Mouse (Mus musculus): ENCODE data around the gene Prkce. TPM values are rescaled to one million over a fixed set of nuclear protein-coding genes. Genes with fewer than 3 reads are reported as not detected.

Prkce gene
- polyA plus RNA-seq, 1 experiment, result 1.9 TPM

DNA sequence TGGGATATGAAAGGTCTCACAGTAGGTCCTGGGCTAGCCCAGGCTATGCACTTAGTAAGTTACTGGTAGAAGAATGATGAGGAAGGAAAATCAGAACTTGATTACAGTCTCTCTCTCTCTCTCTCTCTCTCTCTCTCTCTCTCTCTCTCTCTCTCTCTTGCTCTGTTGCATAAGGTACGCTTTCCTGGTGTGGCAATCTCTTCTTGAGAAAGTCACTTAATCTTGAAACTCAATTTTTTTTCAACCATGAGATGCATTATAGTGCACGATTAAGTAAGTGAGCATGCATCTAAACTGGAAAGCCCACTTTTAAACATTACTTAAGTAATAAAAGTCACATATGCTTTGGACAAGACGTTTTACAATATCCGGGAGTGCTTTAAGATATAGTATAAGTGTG, 285.3 kb downstream of the Prkce start:
- H3ac ChIP-seq (ENCODE audit: control insufficient read depth, insufficient read length), result no peak overlapping the region
- H3K4me3 ChIP-seq, result no peak overlapping the region
- TF ChIP-seq MAX (IDR thresholded peaks at IDR 0.05; ENCODE audit: low read depth) (no peak), POLR2A (IDR thresholded peaks at IDR 0.05; ENCODE audit: insufficient read length, low read depth) (no peak), SRF (IDR thresholded peaks at IDR 0.05; ENCODE audit: control insufficient read depth, insufficient read length, low read depth) (no peak), REST (IDR thresholded peaks at IDR 0.05; ENCODE audit: insufficient read depth, insufficient read length) (no peak), E2F4 (IDR thresholded peaks at IDR 0.05; ENCODE audit: insufficient read depth) (no peak), POLR2AphosphoS2 (IDR thresholded peaks at IDR 0.05; ENCODE audit: insufficient read length, low read depth) (no peak), USF1 (IDR thresholded peaks at IDR 0.05; ENCODE audit: low read depth) (no peak)
- no peaks in the 10 kb centered on the region for H3K79me2 ChIP-seq (ENCODE audit: control insufficient read depth, insufficient read depth)
- H3K36me3 ChIP-seq (ENCODE audit: control insufficient read depth, insufficient read depth), result no peaks in the 10 kb centered on the region
- no peaks in the 10 kb centered on the region for H3K27me3 ChIP-seq (ENCODE audit: control insufficient read depth, insufficient read depth, insufficient read length)
- no peak overlapping the region for H3K4me2 ChIP-seq (ENCODE audit: low read depth)

DNA sequence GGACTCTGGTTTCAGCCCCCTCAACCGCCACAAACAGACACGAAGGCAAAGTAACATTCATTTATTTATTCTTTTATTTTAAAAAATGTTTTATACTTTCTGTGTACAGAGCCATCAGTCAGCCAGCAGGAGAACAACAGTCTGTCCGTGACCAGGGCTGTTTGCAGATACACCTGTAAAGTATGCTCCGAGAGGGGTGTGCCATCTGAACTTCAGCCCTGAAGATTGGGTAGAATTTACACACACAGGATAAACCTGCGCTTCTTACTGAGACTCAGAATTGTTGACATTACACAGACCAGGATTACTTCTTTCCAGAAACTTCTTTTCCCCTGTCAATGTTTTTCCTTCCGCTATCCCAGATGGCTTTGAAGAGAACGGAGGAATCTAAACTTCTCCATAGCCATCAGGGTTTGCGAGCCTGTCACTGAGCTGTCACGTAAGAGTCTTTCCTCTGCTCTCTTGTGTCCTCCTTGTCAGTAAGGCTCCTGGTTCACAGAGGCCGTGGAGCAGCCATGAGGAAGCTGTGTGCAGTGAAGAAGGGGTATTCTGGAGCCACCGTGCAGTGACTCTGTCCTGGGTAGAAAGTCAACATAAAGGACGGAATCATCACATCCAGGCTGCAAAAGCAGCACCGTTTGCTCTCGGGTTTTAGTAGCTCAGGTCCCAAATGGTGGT, 286.2 kb downstream of the Prkce start:
- H3K36me3 ChIP-seq (ENCODE audit: control insufficient read depth, insufficient read depth), result no peaks in the 10 kb centered on the region
- H3K27me3 ChIP-seq (ENCODE audit: control insufficient read depth, insufficient read depth, insufficient read length), result no peaks in the 10 kb centered on the region
- no peak overlapping the region for H3ac ChIP-seq (ENCODE audit: control insufficient read depth, insufficient read length)
- no peak overlapping the region for H3K4me3 ChIP-seq
- no peak overlapping the region for H3K4me2 ChIP-seq (ENCODE audit: low read depth)
- H3K79me2 ChIP-seq (ENCODE audit: control insufficient read depth, insufficient read depth), result no peaks in the 10 kb centered on the region
- TF ChIP-seq TCF3 (IDR thresholded peaks at IDR 0.05; ENCODE audit: insufficient read length, low read depth) (no peak), POLR2A (IDR thresholded peaks at IDR 0.05; ENCODE audit: insufficient read length, low read depth) (no peak), MAX (IDR thresholded peaks at IDR 0.05; ENCODE audit: low read depth) (no peak), MYOG (IDR thresholded peaks at IDR 0.05; ENCODE audit: control insufficient read depth in 1 of 3, insufficient read depth in 1 of 3, insufficient read length in 2 of 3, low read depth in 2 of 3) (no peak), E2F4 (IDR thresholded peaks at IDR 0.05; ENCODE audit: insufficient read depth) (no peak), TCF12 (IDR thresholded peaks at IDR 0.05; ENCODE audit: insufficient read depth, poor library complexity, severe bottlenecking) (no peak), SRF (IDR thresholded peaks at IDR 0.05; ENCODE audit: control insufficient read depth, insufficient read length, low read depth) (no peak), REST (IDR thresholded peaks at IDR 0.05; ENCODE audit: insufficient read depth, insufficient read length) (no peak), CEBPB (IDR thresholded peaks at IDR 0.05; ENCODE audit: insufficient read depth, poor library complexity, severe bottlenecking) (no peak)

DNA sequence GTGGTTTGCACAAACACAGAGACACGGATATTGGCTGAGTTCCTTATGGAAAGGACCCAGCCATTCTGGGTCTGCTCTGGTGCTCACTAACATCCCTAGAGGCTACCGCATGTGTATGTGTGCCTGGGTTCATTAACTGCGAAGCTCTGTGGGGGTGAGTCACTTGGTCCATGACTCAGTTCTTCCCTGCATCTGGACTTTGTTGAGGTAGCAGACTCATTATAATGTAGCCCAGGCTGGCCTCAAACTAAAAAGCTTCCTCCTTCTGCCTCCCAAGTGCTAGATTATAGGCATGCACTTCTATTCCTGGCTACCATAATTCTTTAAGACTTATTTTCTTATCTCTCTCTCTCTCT, 286.7 kb downstream of the Prkce start:
- Histone ChIP-seq H3ac (ENCODE audit: control insufficient read depth, insufficient read length) (no peak overlapping the region), H3K79me2 (ENCODE audit: control insufficient read depth, insufficient read depth) (no peaks in the 10 kb centered on the region)

DNA sequence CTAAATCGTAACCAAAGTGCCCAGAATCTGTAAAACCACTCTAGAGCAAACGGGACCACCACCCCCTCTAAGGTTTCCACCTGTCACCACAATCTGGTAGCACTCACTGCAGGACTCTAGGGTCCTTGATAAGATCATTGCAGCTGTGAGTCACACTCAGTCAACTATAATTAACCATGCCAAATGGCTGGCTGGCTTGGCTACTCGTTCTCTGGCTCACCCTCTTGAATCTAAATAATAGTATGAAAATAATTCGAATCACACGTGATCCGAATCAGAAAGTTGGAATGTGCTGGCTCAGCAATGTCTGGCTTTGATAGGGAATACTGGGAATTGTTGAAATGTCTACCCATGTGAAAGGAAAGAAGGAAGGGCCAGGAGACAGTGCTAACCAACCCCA, 288.9 kb downstream of the Prkce start:
- Histone ChIP-seq H3K79me2 (ENCODE audit: control insufficient read depth, insufficient read depth) (no peaks in the 10 kb centered on the region), H3ac (ENCODE audit: control insufficient read depth, insufficient read length) (no peak overlapping the region), H3K27me3 (ENCODE audit: control insufficient read depth, insufficient read depth, insufficient read length) (no peaks in the 10 kb centered on the region), H3K4me3 (no peak overlapping the region), H3K4me2 (ENCODE audit: low read depth) (no peak overlapping the region), H3K36me3 (ENCODE audit: control insufficient read depth, insufficient read depth) (no peaks in the 10 kb centered on the region)
- peak in 2 of 3 experiments; percentile 4 to 12 for TF ChIP-seq MYOG (IDR thresholded peaks at IDR 0.05; ENCODE audit: control insufficient read depth in 1 of 3, insufficient read depth in 1 of 3, insufficient read length in 2 of 3, low read depth in 2 of 3)
- TF ChIP-seq MYOD1 (IDR thresholded peaks at IDR 0.05; ENCODE audit: control insufficient read depth in 1 of 3, insufficient read length in 2 of 3, low read depth in 2 of 3), result peak in 1 of 3 experiments; percentile 17
- no peak for TF ChIP-seq CEBPB (IDR thresholded peaks at IDR 0.05; ENCODE audit: insufficient read depth, poor library complexity, severe bottlenecking)
- TF ChIP-seq SRF (IDR thresholded peaks at IDR 0.05; ENCODE audit: control insufficient read depth, insufficient read length, low read depth), result no peak
- no peak for TF ChIP-seq REST (IDR thresholded peaks at IDR 0.05; ENCODE audit: insufficient read depth, insufficient read length)

More for the DNA sequence above, 286.7 kb downstream of the Prkce start:
- H3K4me2 ChIP-seq (ENCODE audit: low read depth), result no peak overlapping the region
- no peak overlapping the region for H3K4me3 ChIP-seq
- no peaks in the 10 kb centered on the region for H3K36me3 ChIP-seq (ENCODE audit: control insufficient read depth, insufficient read depth)
- TF ChIP-seq REST (IDR thresholded peaks at IDR 0.05; ENCODE audit: insufficient read depth, insufficient read length) (no peak), POLR2AphosphoS2 (IDR thresholded peaks at IDR 0.05; ENCODE audit: insufficient read length, low read depth) (no peak), POLR2A (IDR thresholded peaks at IDR 0.05; ENCODE audit: insufficient read length, low read depth) (no peak), TCF12 (IDR thresholded peaks at IDR 0.05; ENCODE audit: insufficient read depth, poor library complexity, severe bottlenecking) (no peak), MYOG (IDR thresholded peaks at IDR 0.05; ENCODE audit: control insufficient read depth in 1 of 3, insufficient read depth in 1 of 3, insufficient read length in 2 of 3, low read depth in 2 of 3) (no peak), USF1 (IDR thresholded peaks at IDR 0.05; ENCODE audit: low read depth) (no peak), CEBPB (IDR thresholded peaks at IDR 0.05; ENCODE audit: insufficient read depth, poor library complexity, severe bottlenecking) (no peak), SRF (IDR thresholded peaks at IDR 0.05; ENCODE audit: control insufficient read depth, insufficient read length, low read depth) (no peak), E2F4 (IDR thresholded peaks at IDR 0.05; ENCODE audit: insufficient read depth) (no peak), MYOD1 (IDR thresholded peaks at IDR 0.05; ENCODE audit: control insufficient read depth in 1 of 3, insufficient read length in 2 of 3, low read depth in 2 of 3) (no peak), TCF3 (IDR thresholded peaks at IDR 0.05; ENCODE audit: insufficient read length, low read depth) (no peak), MAX (IDR thresholded peaks at IDR 0.05; ENCODE audit: low read depth) (no peak)
- no peaks in the 10 kb centered on the region for H3K27me3 ChIP-seq (ENCODE audit: control insufficient read depth, insufficient read depth, insufficient read length)

DNA sequence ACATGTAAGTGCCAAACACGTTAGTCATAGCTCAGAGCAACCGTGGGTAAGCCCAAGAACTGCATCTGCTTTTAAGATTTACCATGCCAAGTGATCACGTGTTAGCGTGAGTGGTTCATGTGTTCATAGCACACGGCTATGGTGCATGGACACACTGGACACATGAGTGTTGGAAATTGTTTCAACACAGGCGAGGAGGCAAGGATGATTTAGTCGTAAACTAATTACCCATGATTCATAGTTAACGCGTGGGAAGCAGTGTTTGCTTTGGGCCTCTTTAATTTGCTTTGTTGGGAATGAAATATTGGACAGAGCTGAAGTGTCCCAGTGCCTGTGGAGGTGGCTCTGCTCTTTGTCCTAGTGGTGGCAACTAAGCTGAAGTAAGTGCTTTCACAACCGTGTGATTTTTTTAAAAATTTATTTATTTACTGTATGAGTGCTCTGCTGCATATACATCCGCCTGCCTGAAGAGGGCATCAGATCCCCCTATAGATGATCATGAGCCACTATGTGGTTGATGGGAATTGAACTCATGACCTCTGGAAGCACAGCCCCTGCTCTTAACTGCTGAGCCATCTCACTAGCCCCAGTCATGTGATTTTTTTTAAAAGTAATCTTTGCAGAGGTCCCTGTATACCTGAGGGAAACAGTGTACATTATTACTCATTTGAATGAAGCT, 290.9 kb downstream of the Prkce start:
- Histone ChIP-seq H3K4me3 (no peak overlapping the region), H3K4me2 (ENCODE audit: low read depth) (no peak overlapping the region), H3ac (ENCODE audit: control insufficient read depth, insufficient read length) (no peak overlapping the region), H3K36me3 (ENCODE audit: control insufficient read depth, insufficient read depth) (no peaks in the 10 kb centered on the region), H3K27me3 (ENCODE audit: control insufficient read depth, insufficient read depth, insufficient read length) (no peaks in the 10 kb centered on the region), H3K79me2 (ENCODE audit: control insufficient read depth, insufficient read depth) (no peaks in the 10 kb centered on the region)
- no peak for TF ChIP-seq E2F4 (IDR thresholded peaks at IDR 0.05; ENCODE audit: insufficient read depth)
- no peak for TF ChIP-seq REST (IDR thresholded peaks at IDR 0.05; ENCODE audit: insufficient read depth, insufficient read length)
- TF ChIP-seq TCF12 (IDR thresholded peaks at IDR 0.05; ENCODE audit: insufficient read depth, poor library complexity, severe bottlenecking), result no peak
- no peak for TF ChIP-seq POLR2AphosphoS2 (IDR thresholded peaks at IDR 0.05; ENCODE audit: insufficient read length, low read depth)
- no peak for TF ChIP-seq MAX (IDR thresholded peaks at IDR 0.05; ENCODE audit: low read depth)
- no peak for TF ChIP-seq CEBPB (IDR thresholded peaks at IDR 0.05; ENCODE audit: insufficient read depth, poor library complexity, severe bottlenecking)
- TF ChIP-seq MYOD1 (IDR thresholded peaks at IDR 0.05; ENCODE audit: control insufficient read depth in 1 of 3, insufficient read length in 2 of 3, low read depth in 2 of 3), result no peak
- no peak for TF ChIP-seq POLR2A (IDR thresholded peaks at IDR 0.05; ENCODE audit: insufficient read length, low read depth)
- TF ChIP-seq MYOG (IDR thresholded peaks at IDR 0.05; ENCODE audit: control insufficient read depth in 1 of 3, insufficient read depth in 1 of 3, insufficient read length in 2 of 3, low read depth in 2 of 3), result no peak
- no peak for TF ChIP-seq SRF (IDR thresholded peaks at IDR 0.05; ENCODE audit: control insufficient read depth, insufficient read length, low read depth)
- no peak for TF ChIP-seq USF1 (IDR thresholded peaks at IDR 0.05; ENCODE audit: low read depth)
- TF ChIP-seq TCF3 (IDR thresholded peaks at IDR 0.05; ENCODE audit: insufficient read length, low read depth), result no peak
